Mouse (Mus musculus): ENCODE results near the gene Olfr458.

DNA sequence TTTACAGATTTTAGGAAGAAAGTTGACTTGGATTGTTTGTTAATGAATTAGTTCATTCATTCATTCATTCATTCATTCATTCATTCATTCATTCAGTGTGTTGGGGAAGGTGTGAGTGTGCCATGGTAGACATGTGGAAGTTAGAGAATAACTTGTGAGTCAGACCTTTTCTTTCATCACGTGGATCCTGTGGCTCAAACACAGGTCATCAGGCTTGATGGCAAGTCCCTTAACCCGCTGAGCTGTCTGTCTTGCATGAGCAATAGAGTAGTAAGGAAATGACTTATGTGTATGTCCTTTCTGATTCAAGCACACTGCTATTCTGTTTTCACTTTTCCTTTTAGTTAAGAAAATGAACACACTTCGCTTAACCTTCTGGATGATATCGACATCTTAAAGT is 5.5 kb upstream of the Olfr458 start:
- no peak for TF ChIP-seq CTCF (IDR thresholded peaks at IDR 0.05; ENCODE audit: low read depth)
- no peak for TF ChIP-seq EP300 (optimal IDR thresholded peaks at IDR 0.05)
